Mouse (Mus musculus): ENCODE data around the gene Tnfaip6. TPM values are rescaled to one million over a fixed set of nuclear protein-coding genes. Genes with fewer than 3 reads are reported as not detected.

The Tnfaip6 gene
- polyA plus RNA-seq (2015; fragmentation: Illumina TruSeq; extraction: RNeasy Lipid Tissue Mini Kit (QIAGEN cat#74804); ENCODE audit: insufficient read depth, low replicate concordance): 0.50 TPM

DNA sequence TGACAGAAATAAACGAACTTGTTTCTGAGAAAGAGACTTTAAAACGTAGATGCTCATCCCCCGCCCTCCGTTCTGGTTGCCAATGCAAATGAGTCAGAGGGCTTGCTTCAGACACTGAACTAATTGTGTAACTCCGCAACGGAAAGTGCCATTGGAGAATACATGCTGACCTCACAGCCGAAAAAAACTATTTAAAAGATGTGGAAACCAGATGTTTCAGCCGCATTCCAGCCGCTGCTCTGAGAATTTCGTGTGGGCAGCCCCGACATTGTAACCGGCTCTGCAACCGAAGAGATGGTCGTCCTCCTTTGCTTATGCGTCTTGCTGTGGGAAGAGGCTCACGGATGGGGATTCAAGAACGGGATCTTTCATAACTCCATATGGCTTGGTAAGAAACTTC is at the start of gene Tnfaip6:
Gene Tnfaip6, plus strand, starts transcription at position 128 of the 400 bp plus-strand sequence.

GRCm38 (mm10) chr2:52072491-52073140 is 34.8 kb downstream of the Tnfaip6 start, which contains the start of gene Rif1:
Gene Rif1, plus strand, starts transcription at chr2:52072832.

Other genes starting within 250 kb of the Tnfaip6 start
- gene Rbm43, start 102.8 kb upstream of the Tnfaip6 start, polyA plus RNA-seq (2015; fragmentation: Illumina TruSeq; extraction: RNeasy Lipid Tissue Mini Kit (QIAGEN cat#74804); ENCODE audit: insufficient read depth, low replicate concordance): 64.6 TPM
- gene Nmi, start 64.5 kb upstream of the Tnfaip6 start, polyA plus RNA-seq (2015; fragmentation: Illumina TruSeq; extraction: RNeasy Lipid Tissue Mini Kit (QIAGEN cat#74804); ENCODE audit: insufficient read depth, low replicate concordance): 94.4 TPM
- 44.2 TPM for gene Rif1, start 34.8 kb downstream of the Tnfaip6 start, polyA plus RNA-seq (2015; fragmentation: Illumina TruSeq; extraction: RNeasy Lipid Tissue Mini Kit (QIAGEN cat#74804); ENCODE audit: insufficient read depth, low replicate concordance)

All from spleen, adult 10 weeks (tissue).